Mouse (Mus musculus) left cerebral cortex, postnatal 25 days (tissue): ENCODE measurements around the gene Psmc5. TPM values are rescaled to one million over a fixed set of nuclear protein-coding genes. Genes with fewer than 3 reads are reported as not detected.
"Not testable (repeated sequence)": the region's sequence is repeated elsewhere in the genome, so short reads cannot be mapped to it uniquely, and the experiment has no call there.

Experiments
- DNase-seq, 2 experiments: peaks; one replicate each; pipeline ENCODE4 v3.0.0; 2022; ENCODE audit warnings: low spot score in 2 of 2, mixed read lengths in 1 of 2
- intact Hi-C: fragments of 180-260 bp; cut with DNase I; formaldehyde crosslinking; loops from one replicate; pipeline ENCODE4 v1.15.1; 2025
- total RNA-seq, 2 experiments: library from RNA; stranded (reverse); gene quantifications; 2 replicates each; pipeline ENCODE4 v1.2.3; 2021

The Psmc5 gene
- total RNA-seq: 100 to 1,000 TPM; 177 to 191 TPM

- intact Hi-C loops: loop anchor here (2.0 to 5.0 kb wide), 2 partner anchors 17 to 39 kb away; partner anchors contain the start of genes Ccdc47, Ddx42 and Smarcd2
- DNase-seq: peak; percentile 98 to 99
Observed at GRCm38 (mm10) chr11:106255685-106256451, at the start of gene Psmc5, which contains the start of gene Ftsj3. Gene Psmc5 (plus strand): TSS chr11:106256154. Gene Ftsj3 (minus strand): TSS chr11:106256079.

GRCm38 (mm10) chr11:106212771-106213170 is 43.2 kb upstream of the Psmc5 start:
- DNase-seq: no peak
- intact Hi-C loops: no loop called here

- intact Hi-C loops: loop anchor here (5.0 kb wide), 1 partner anchor 42 kb away; the partner anchor contains the start of genes Ftsj3 and Psmc5
Observed at GRCm38 (mm10) chr11:106214856-106215255, 41.1 kb upstream of the Psmc5 start.

DNA sequence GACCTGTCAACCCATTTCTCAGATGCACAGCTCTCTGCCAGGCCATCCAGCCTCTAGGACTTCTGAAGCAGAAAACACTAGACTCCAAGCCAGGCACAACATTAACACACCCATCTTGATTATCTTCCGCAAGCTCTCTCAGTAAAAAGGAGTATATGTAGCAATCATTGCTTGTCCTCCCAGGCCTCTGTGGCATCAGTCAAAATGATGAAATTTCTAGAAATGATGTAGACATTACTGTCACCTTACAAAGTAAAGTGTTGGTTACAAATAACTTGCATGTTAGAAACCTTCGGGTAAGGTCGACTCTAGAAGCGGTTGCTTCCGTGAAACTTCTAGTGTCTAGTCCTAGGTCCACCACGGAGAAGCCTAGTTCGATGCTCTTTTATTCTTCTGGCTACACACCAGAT is 40.5 kb upstream of the Psmc5 start:
- intact Hi-C loops: loop anchor here (5.0 kb wide), 1 partner anchor 42 kb away; the partner anchor contains the start of genes Ftsj3 and Psmc5
- DNase-seq: no peak

More at GRCm38 (mm10) chr11:106214856-106215255, 41.1 kb upstream of the Psmc5 start:
- DNase-seq: no peak

GRCm38 (mm10) chr11:106215927-106216729 is 39.8 kb upstream of the Psmc5 start, which contains the start of gene Ccdc47:
Gene Ccdc47 (minus strand): TSS chr11:106216344.
- DNase-seq: peak; percentile 96 to 100
- intact Hi-C loops: loop anchor here (2.0 to 5.0 kb wide), 3 partner anchors 23 to 55 kb away; partner anchors contain the start of genes Ftsj3, Gm10840, Limd2 and Psmc5

DNA sequence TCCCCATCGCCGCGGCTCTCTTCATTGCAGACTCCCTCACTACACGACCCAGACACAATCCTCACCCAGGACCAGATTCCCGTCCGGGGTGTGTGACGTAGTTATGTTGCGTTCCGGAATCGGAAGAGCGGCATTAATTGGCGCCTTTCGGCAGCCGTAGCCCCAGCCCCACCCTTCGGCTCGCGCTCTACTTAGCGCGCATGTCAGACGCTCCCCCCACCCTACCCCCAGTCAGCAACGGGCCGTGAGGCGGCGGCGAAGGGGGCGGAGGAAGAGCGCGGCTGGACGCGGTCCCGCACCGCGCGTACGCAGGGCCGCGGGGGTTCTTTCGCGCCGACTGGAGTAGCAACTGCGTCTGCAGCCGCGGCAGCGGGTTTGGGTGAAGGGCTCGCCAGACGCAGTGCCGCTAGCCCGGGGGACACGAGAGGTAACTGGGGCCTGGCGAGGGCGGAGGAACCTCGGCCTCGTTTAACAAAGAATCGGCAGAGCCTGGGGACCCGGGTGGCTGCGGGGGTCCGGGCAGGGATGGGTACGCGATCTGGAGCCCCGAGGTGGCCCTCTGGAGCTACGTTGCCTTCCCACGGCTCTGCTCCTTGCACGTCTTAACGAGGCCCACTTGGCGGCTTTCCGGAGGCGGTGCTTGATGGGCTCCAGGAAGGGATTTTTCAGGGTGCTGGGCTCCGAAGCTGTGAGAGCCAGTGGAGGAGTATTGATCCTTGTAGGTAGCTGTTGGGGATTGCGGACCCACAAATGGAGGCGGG is 39.0 kb upstream of the Psmc5 start, which contains the start of gene Ddx42:
Gene Ddx42 (plus strand): TSS at position 197 of the 761 bp plus-strand sequence.
- peak; percentile 92 to 96 for DNase-seq
- intact Hi-C loops: loop anchor here (2.0 to 5.0 kb wide), 3 partner anchors 24 to 56 kb away; partner anchors contain the start of genes Ftsj3, Gm10840, Limd2 and Psmc5

DNA sequence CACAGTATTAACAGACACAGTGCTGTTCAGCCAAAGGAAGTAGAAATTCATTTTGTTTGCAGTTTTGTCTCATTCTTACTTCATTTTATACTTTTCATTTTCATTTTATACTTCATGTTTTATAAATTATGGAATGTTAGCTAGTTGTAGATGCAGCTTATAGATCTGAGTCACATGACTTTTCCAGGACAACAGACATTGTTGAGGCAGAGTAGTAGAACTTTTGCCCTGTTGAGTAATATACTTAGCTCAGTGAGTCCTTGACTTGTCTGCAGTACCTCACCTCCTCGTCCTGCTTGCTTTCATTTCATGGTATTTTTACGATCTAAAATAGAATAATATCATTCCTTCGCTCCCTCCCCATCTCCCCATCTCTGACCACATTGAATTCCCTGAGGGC is 35.4 kb upstream of the Psmc5 start:
- intact Hi-C loops: no loop called here
- DNase-seq: no peak

DNA sequence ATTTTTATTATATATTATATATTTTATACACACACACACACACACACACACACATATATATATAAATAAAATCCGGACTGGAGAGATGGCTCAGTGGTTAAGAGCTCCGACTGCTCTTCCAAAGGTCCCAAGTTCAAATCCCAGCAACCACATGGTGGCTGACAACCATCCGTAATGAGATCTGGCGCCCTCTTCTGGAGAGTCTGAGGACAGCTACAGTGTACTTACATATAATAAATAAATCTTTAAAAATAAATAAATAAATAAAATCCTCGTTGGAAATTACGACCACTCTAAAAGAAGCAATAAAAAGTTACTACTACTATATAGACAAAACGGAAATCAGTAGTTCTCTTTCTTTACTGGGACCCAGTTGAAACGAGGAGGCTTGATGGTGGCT is 22.0 kb upstream of the Psmc5 start:
- intact Hi-C loops, DNase-seq: not testable (repeated sequence)

GRCm38 (mm10) chr11:106246834-106247233 is 9.1 kb upstream of the Psmc5 start:
- no peak for DNase-seq
- intact Hi-C loops: no loop called here

DNA sequence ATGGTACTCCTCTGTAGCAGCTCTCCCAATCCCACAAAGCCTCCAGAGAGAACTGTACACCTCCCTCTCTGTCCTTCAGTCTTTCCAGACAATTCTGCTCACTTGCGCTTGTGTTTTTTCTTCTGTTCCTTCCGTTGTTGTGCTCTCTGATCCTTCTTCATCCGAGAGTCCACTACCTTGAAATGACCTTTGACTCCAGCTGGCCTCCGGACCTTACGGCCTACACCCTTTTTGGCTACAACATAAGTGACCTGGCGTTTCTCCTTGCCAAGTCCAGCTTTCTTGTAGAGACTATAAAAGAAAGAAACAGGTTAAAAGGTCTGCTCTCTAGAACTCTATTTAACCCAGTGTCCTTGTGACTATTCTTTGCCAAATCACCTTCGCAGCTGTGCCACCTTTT is 6.6 kb upstream of the Psmc5 start:
- DNase-seq: no peak
- intact Hi-C loops: no loop called here

- DNase-seq: no peak
- intact Hi-C loops: loop anchor here (5.0 kb wide), 1 partner anchor 37 kb away; the partner anchor contains the start of genes Ccdc47 and Ddx42
Observed at GRCm38 (mm10) chr11:106254767-106255166, 1.2 kb upstream of the Psmc5 start.

DNA sequence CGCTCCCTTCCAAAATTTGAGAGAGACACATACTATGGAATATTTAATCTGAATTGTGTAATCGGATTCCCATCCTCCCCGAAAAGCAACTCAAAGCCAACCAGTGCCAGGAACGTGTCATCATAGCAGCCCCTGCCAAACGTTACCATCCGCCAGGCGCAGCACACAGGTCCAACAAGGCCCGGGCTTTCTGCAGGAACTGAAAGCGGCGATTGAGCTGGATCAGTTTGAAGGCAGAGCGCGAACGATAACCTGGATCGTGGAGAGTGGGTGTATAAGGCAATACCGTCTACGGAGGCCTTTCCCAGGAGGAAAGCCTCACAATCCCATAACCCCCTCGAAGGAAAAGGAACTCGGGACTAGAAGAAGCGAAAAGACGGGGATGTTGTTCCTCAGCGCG is 780 bp upstream of the Psmc5 start:
- intact Hi-C loops: loop anchor here (5.0 kb wide), 1 partner anchor 38 kb away; the partner anchor contains the start of genes Ccdc47 and Ddx42
- peak in 1 of 2 experiments; percentile 25 for DNase-seq

DNA sequence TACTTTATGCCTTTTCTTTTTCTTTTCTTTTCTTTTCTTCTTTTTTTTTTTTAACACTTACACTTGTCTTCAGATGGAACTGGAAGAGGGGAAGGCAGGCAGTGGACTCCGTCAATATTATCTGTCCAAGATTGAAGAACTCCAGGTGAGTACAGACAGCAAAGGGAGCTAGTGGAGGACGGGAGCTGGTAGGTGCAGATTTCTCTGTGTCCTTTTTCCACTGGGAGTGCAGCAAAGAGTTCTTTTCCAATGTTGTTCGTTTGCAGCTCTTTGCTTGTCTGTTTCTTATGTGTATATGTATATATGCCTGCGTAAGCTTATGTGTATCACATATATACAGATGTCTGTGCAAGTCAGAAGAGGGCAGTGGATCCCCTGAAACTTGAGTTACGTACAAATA is 821 bp downstream of the Psmc5 start:
- DNase-seq: peak in 1 of 2 experiments; percentile 38
- intact Hi-C loops: loop anchor here (2.0 to 5.0 kb wide), 2 partner anchors 16 to 39 kb away; partner anchors contain the start of genes Ccdc47, Ddx42 and Smarcd2

GRCm38 (mm10) chr11:106260826-106261450 is 5.0 kb downstream of the Psmc5 start:
- intact Hi-C loops: no loop called here
- DNase-seq: no peak

DNA sequence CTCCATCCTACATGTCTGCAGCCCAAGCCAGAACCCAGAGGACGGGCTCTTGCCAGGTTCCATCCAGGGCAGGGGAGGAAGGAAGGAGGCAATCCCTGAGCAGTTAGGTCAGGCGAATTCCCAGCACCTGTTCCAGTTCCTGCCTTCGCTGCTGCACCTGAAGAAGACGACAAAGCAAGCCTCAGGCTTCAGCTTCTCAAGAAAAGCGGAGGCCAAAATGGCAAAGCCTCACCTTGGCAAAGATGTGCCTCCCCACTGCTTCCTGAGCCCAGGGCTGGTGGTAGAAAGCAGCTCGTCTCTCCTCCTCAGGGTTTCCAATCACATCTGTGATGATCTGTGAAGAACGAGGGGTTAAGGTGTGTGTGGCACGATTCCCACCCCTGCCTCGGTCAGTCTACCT is 8.0 kb downstream of the Psmc5 start:
- DNase-seq: no peak
- intact Hi-C loops: no loop called here

GRCm38 (mm10) chr11:106264988-106265387 is 9.0 kb downstream of the Psmc5 start:
- intact Hi-C loops: no loop called here
- no peak for DNase-seq

GRCm38 (mm10) chr11:106265570-106265969 is 9.6 kb downstream of the Psmc5 start:
- intact Hi-C loops: no loop called here
- DNase-seq: no peak

DNA sequence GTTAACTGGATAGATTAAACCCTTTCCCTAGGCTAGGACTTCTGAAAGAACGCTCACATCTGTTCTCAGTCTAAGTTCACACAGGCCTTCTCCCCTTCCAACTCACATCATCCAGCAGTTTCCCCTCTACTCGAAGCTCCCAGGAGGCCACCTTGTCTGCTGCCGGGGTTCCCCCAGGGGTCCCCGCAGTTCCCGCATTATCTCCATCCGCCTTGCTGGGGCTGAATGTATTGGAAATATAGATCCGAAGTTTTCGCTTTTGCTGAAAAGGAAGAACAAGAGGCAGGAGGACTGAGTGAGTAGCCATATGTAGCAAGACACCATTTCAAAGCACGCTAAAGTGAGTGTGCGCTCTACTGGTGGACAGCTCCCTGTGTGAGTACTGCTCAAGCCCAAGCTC is 10.5 kb downstream of the Psmc5 start:
- intact Hi-C loops: no loop called here
- DNase-seq: no peak
